Mouse (Mus musculus) kidney, adult 10 weeks (tissue): ENCODE measurements around the gene Cdh22. TPM values are rescaled to one million over a fixed set of nuclear protein-coding genes. Genes with fewer than 3 reads are reported as not detected.

ENCODE experiments used
- polyA plus RNA-seq: library from polyadenylated mRNA; stranded (reverse); fragments of 350-450 nt; fragmentation: Illumina TruSeq; extraction: RNeasy Lipid Tissue Mini Kit (QIAGEN cat#74804); gene quantifications from one replicate; pipeline ENCODE4 v1.2.3, GENCODE M21; 2014; ENCODE audit warnings: low read depth, low replicate concordance

Cdh22 gene
- not detected for polyA plus RNA-seq

GRCm38 (mm10) chr2:165234613-165235291 lies at the start of gene Cdh22:
Cdh22 (minus strand) TSS chr2:165234853.

GRCm38 (mm10) chr2:165090650-165091049 lies 144.0 kb downstream of the Cdh22 start, which contains the start of gene 1700025C18Rik:
1700025C18Rik (minus strand) TSS chr2:165090750.

Other genes starting within 250 kb of the Cdh22 start
- 9.3 TPM for gene Ncoa5, start 200.0 kb downstream of the Cdh22 start, polyA plus RNA-seq
- gene Cd40, start 179.2 kb downstream of the Cdh22 start, polyA plus RNA-seq: 0.49 TPM
- not detected for gene 1700025C18Rik, start 144.1 kb downstream of the Cdh22 start, polyA plus RNA-seq
- 2.9 TPM for gene Slc35c2, start 53.0 kb upstream of the Cdh22 start, polyA plus RNA-seq
- 6.0 TPM for gene Elmo2, start 91.6 kb upstream of the Cdh22 start, polyA plus RNA-seq
- gene Zfp663, start 133.9 kb upstream of the Cdh22 start, polyA plus RNA-seq: not detected
- 1.4 TPM for gene Zfp334, start 153.4 kb upstream of the Cdh22 start, polyA plus RNA-seq
- not detected for gene Ocstamp, start 165.6 kb upstream of the Cdh22 start, polyA plus RNA-seq
- gene Slc13a3, start 238.4 kb upstream of the Cdh22 start, polyA plus RNA-seq: 25.1 TPM